Mouse (Mus musculus) forebrain, embryonic 15.5 days (tissue): ENCODE measurements around the gene Tas2r144. TPM values are rescaled to one million over a fixed set of nuclear protein-coding genes. Genes with fewer than 3 reads are reported as not detected.

Source experiments
- polyA plus RNA-seq: library from polyadenylated mRNA; unstranded; fragments of >200 nt; fragmentation: Nextera tagmentation; extraction: Ambion mirVana; gene quantifications from 2 replicates; pipeline ENCODE4 v1.2.1, GENCODE M21; 2015

Tas2r144 gene
- polyA plus RNA-seq, 1 experiment from 2014 or later, result not detected

Other genes starting within 250 kb of the Tas2r144 start
- not detected in 2 replicates for gene Sval3, start 247.2 kb upstream of the Tas2r144 start, polyA plus RNA-seq
- gene Sva, start 176.9 kb upstream of the Tas2r144 start, polyA plus RNA-seq, result not detected in 2 replicates
- gene Tas2r139, start 74.4 kb upstream of the Tas2r144 start, polyA plus RNA-seq, result not detected in 2 replicates
- gene Gstk1, start 30.6 kb downstream of the Tas2r144 start, polyA plus RNA-seq, result 10.7 and 12.0 TPM in 2 replicates
- gene Tmem139, start 46.6 kb downstream of the Tas2r144 start, polyA plus RNA-seq, result 0.22 and 0.24 TPM in 2 replicates
- 61.4 and 62.7 TPM in 2 replicates for gene Casp2, start 49.7 kb downstream of the Tas2r144 start, polyA plus RNA-seq
- 2.2 and 2.3 TPM in 2 replicates for gene Clcn1, start 71.4 kb downstream of the Tas2r144 start, polyA plus RNA-seq
- 5.4 and 6.2 TPM in 2 replicates for gene Fam131b, start 109.3 kb downstream of the Tas2r144 start, polyA plus RNA-seq
- gene Zyx, start 134.3 kb downstream of the Tas2r144 start, polyA plus RNA-seq, result 33.1 and 37.6 TPM in 2 replicates
- gene Epha1, start 157.9 kb downstream of the Tas2r144 start, polyA plus RNA-seq, result 0.14 and 0.20 TPM in 2 replicates
- not detected in 2 replicates for gene Tas2r143, start 184.9 kb downstream of the Tas2r144 start, polyA plus RNA-seq
- not detected in 2 replicates for gene Tas2r135, start 190.1 kb downstream of the Tas2r144 start, polyA plus RNA-seq
- gene Tas2r126, start 219.2 kb downstream of the Tas2r144 start, polyA plus RNA-seq, result not detected in 2 replicates
- gene Olfr458, start 249.9 kb downstream of the Tas2r144 start, polyA plus RNA-seq, result not detected in 2 replicates